Comparison of ENCODE assay signal across 8 mouse cellular contexts in the genomic region with DNA sequence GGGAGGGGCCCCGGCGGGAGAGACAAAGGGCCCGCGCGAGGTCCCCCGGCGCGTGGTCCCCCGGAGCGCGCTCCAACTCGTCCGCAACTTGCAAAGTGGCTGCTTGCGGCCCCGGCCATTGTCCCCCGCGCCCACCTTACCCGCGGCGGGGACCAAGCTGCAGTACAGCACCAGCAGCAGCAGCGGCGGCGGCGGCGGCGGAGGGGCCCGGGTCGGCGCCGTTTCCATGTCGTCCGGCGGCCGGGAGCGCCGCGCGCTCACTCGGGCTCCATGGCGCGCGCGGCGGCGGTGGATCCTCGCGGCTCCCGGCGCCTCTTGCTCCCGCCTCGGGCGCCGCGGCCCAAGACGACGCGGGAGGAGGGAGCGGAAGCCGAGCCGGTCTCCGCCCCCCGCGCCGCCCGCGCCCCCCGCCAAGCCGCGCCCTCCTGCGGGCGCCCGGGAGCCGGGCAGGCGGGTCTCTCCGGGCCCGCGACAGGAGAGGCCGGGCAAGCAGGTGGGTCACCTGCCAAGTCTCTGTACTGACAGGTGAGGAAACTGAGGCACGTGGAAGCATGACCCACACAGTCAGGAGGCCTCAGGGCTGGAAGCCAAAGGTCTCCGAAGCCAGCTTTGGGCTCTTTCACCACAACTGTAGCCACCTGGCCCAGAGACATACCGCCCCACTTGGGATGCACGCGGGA. TPM values are rescaled to one million over a fixed set of nuclear protein-coding genes. Genes with fewer than 3 reads are reported as not detected.
A peak's percentile ranks its signal among the peaks of the same experiment; 100 is the strongest.
DNase-seq lines count a peak whose midpoint lies in the region; ATAC-seq lines count a peak whose summit lies in the region.

A gene (minus strand): TSS at position 350 of the 680 bp plus-strand sequence.

- DNase-seq in ovary, postnatal 36 days (ENCODE audit: low spot score) = peak; percentile 81
- no peak for DNase-seq in ovary, postnatal 14 days (ENCODE audit: low spot score)
- DNase-seq in embryo, embryonic 11 days = peak; percentile 76
- DNase-seq in heart, adult 9 months (ENCODE audit: low spot score in 2 of 2) = peak; percentile 68 to 70
- peak; percentile 72 for DNase-seq in lung, postnatal 10 days
- peak; percentile 41 for DNase-seq in right cerebral cortex, postnatal 4 days

- H3K4me3 ChIP-seq in kidney, embryonic 14.5 days (ENCODE audit: low read length) = peak within 1 kb of the TSS; percentile 98

- H3K27me3 ChIP-seq in kidney, embryonic 14.5 days (ENCODE audit: control insufficient read depth, insufficient read depth, low read length) = no peaks in the 10 kb centered on the region

- WGBS in kidney, embryonic 14.5 days = under 1% methylated on average over 59 of the region's 83 CpGs

- H3K4me1 ChIP-seq in kidney, embryonic 14.5 days (ENCODE audit: control insufficient read depth, insufficient read depth, low read length) = peaks cover 43% of the 10 kb centered on the region

- peak within 1 kb of the TSS; percentile 83 for H3K27ac ChIP-seq in kidney, embryonic 14.5 days (ENCODE audit: low read depth, low read length)

- H3K36me3 ChIP-seq in kidney, embryonic 14.5 days (ENCODE audit: control insufficient read depth, insufficient read depth, low read length) = no peaks in the 10 kb centered on the region

- H3K9me3 ChIP-seq in kidney, embryonic 14.5 days (ENCODE audit: control insufficient read depth, low read length) = no peaks in the 10 kb centered on the region

- H3K4me2 ChIP-seq in kidney, embryonic 14.5 days (replicated peaks; ENCODE audit: low read depth, low read length) = peak within 1 kb of the TSS; percentile 99

- H3K9ac ChIP-seq in kidney, embryonic 14.5 days (ENCODE audit: low read depth, low read length) = peak within 1 kb of the TSS; percentile 98

- peak; percentile 53 for ATAC-seq in kidney, embryonic 14.5 days (ENCODE audit: low FRiP score, low TSS enrichment)
- no peak for ATAC-seq in frontal cortex, adult (ENCODE audit: low TSS enrichment)

RNA-seq across cellular contexts. Expression of the gene that starts here (rescaled TPM):
- 7.7 and 10.1 TPM in 2 replicates for polyA plus RNA-seq in kidney, embryonic 14.5 days (2014; fragmentation: Nextera tagmentation; extraction: Ambion mirVana)
